Mouse (Mus musculus) midbrain, embryonic 13.5 days (tissue): ENCODE data around the gene Ptov1. TPM values are rescaled to one million over a fixed set of nuclear protein-coding genes. Genes with fewer than 3 reads are reported as not detected.

Experiments used
- ATAC-seq: fragments of 200-750 bp; cut with Nextera tagmentation; 2 replicates; pipeline ENCODE4 v1.8.0; 2017; ENCODE audit warnings: mild to moderate bottlenecking, moderate TSS enrichment, moderate library complexity
- H3K27ac ChIP-seq: fragments of 300-500 bp; sonication (generic); 2 replicates; pipeline ENCODE4 v1.5.1; 2015; ENCODE audit warnings: inconsistent platforms, mild to moderate bottlenecking, moderate library complexity
- H3K27me3 ChIP-seq: fragments of 300-500 bp; sonication (generic); 2 replicates; pipeline ENCODE4 v1.6.1; 2015; ENCODE audit warnings: mild to moderate bottlenecking, inconsistent platforms
- H3K36me3 ChIP-seq: fragments of 300-500 bp; sonication (generic); 2 replicates; pipeline ENCODE4 v1.6.1; 2015; ENCODE audit warnings: mild to moderate bottlenecking, inconsistent platforms
- H3K4me1 ChIP-seq: fragments of 300-500 bp; sonication (generic); replicated peaks from 2 replicates; pipeline ENCODE4 v1.6.1; 2015; ENCODE audit warnings: inconsistent platforms
- H3K4me2 ChIP-seq: fragments of 300-500 bp; sonication (generic); replicated peaks from 2 replicates; pipeline ENCODE4 v1.6.1; 2015; ENCODE audit warnings: moderate library complexity, mild to moderate bottlenecking, inconsistent platforms
- H3K4me3 ChIP-seq: fragments of 300-500 bp; sonication (generic); replicated peaks from 2 replicates; pipeline ENCODE4 v1.5.1; 2015; ENCODE audit warnings: mild to moderate bottlenecking, inconsistent platforms
- H3K9ac ChIP-seq: fragments of 300-500 bp; sonication (generic); replicated peaks from 2 replicates; pipeline ENCODE4 v1.6.1; 2015; ENCODE audit warnings: mild to moderate bottlenecking, inconsistent platforms
- H3K9me3 ChIP-seq: fragments of 300-500 bp; sonication (generic); 2 replicates; pipeline ENCODE4 v1.6.1; 2016; ENCODE audit warnings: mild to moderate bottlenecking, inconsistent platforms
- WGBS: fragments of 180-500 bp; shearing (Covaris S2); methylation state at CpG from one replicate; pipeline ENCODE4 v1.1.7; 2015; 5-methylcytosine and 5-hydroxymethylcytosine counted together
- polyA plus RNA-seq: library from polyadenylated mRNA; unstranded; fragments of >200 nt; fragmentation: Nextera tagmentation; extraction: Ambion mirVana; gene quantifications from 2 replicates; pipeline ENCODE4 v1.2.1, GENCODE M21; 2015

Ptov1 gene
- polyA plus RNA-seq, 1 experiment from 2014 or later: 584 TPM

GRCm38 (mm10) chr7:44864595-44865542 is 4.7 kb downstream of the Ptov1 start:
- peak overlapping the region; percentile 96; the same call in 1 of the 2 replicates for H3K4me2 ChIP-seq
- 0 out of 2 replicates have a peak overlapping the region, but pooled peaks have one; percentile 44 for H3K27ac ChIP-seq
- H3K36me3 ChIP-seq: peaks cover 64% of the 10 kb centered on the region
- H3K4me1 ChIP-seq: peaks cover 56% of the 10 kb centered on the region
- no peak for ATAC-seq
- H3K9ac ChIP-seq: 0 out of 2 replicates have a peak overlapping the region, but pooled peaks have one; percentile 16
- no peak overlapping the region for H3K4me3 ChIP-seq
- H3K27me3 ChIP-seq: no peaks in the 10 kb centered on the region
- WGBS: 84% methylated on average over 24 of the region's 24 CpGs
- H3K9me3 ChIP-seq: no peaks in the 10 kb centered on the region

- Histone ChIP-seq H3K4me3 (no peak overlapping the region; the same call in 1 of the 2 replicates), H3K4me2 (no peak overlapping the region), H3K9ac (no peak overlapping the region), H3K36me3 (peaks cover 67% of the 10 kb centered on the region), H3K9me3 (no peaks in the 10 kb centered on the region), H3K4me1 (peaks cover 60% of the 10 kb centered on the region), H3K27ac (no peak overlapping the region), H3K27me3 (no peaks in the 10 kb centered on the region)
- ATAC-seq: no peak
- WGBS: 86% methylated on average over 11 of the region's 11 CpGs
These were observed 5.5 kb downstream of the Ptov1 start for GRCm38 (mm10) chr7:44863982-44864494.

- no peak for ATAC-seq
- Histone ChIP-seq H3K4me3 (no peak overlapping the region), H3K27ac (no peak overlapping the region), H3K9me3 (no peaks in the 10 kb centered on the region), H3K36me3 (peaks cover 67% of the 10 kb centered on the region), H3K27me3 (no peaks in the 10 kb centered on the region), H3K9ac (no peak overlapping the region), H3K4me1 (peaks cover 63% of the 10 kb centered on the region), H3K4me2 (no peak overlapping the region)
- 90% methylated on average over 14 of the region's 14 CpGs for WGBS
These were observed 6.4 kb downstream of the Ptov1 start for GRCm38 (mm10) chr7:44863210-44863609.

GRCm38 (mm10) chr7:44862434-44862833 is 7.2 kb downstream of the Ptov1 start:
- ATAC-seq: no peak
- no peak overlapping the region for H3K9ac ChIP-seq
- WGBS: 83% methylated on average over 8 of the region's 8 CpGs
- no peaks in the 10 kb centered on the region for H3K27me3 ChIP-seq
- no peak overlapping the region for H3K4me2 ChIP-seq
- H3K4me1 ChIP-seq: peaks cover 63% of the 10 kb centered on the region
- no peak overlapping the region for H3K4me3 ChIP-seq
- no peak overlapping the region for H3K27ac ChIP-seq
- peaks cover 67% of the 10 kb centered on the region for H3K36me3 ChIP-seq
- H3K9me3 ChIP-seq: no peaks in the 10 kb centered on the region

- WGBS: 80% methylated on average over 14 of the region's 14 CpGs
- no peaks in the 10 kb centered on the region for H3K27me3 ChIP-seq
- H3K4me3 ChIP-seq: no peak overlapping the region
- no peak overlapping the region for H3K9ac ChIP-seq
- H3K27ac ChIP-seq: peak overlapping the region; percentile 51; the same call in 1 of the 2 replicates
- no peak for ATAC-seq
- H3K9me3 ChIP-seq: no peaks in the 10 kb centered on the region
- no peak overlapping the region for H3K4me2 ChIP-seq
- H3K4me1 ChIP-seq: peaks cover 57% of the 10 kb centered on the region
- H3K36me3 ChIP-seq: peaks cover 61% of the 10 kb centered on the region
These were observed 8.2 kb downstream of the Ptov1 start for GRCm38 (mm10) chr7:44861429-44861816.

- no peak overlapping the region for H3K4me2 ChIP-seq
- H3K9ac ChIP-seq: no peak overlapping the region
- H3K27ac ChIP-seq: peak overlapping the region; percentile 51
- H3K9me3 ChIP-seq: no peaks in the 10 kb centered on the region
- WGBS: 54% methylated on average over 22 of the region's 22 CpGs
- no peaks in the 10 kb centered on the region for H3K27me3 ChIP-seq
- H3K36me3 ChIP-seq: peaks cover 55% of the 10 kb centered on the region
- peak; percentile 55 for ATAC-seq
- peak overlapping the region; percentile 4; the same call in 1 of the 2 replicates for H3K4me3 ChIP-seq
- H3K4me1 ChIP-seq: peaks cover 57% of the 10 kb centered on the region
These were observed 8.8 kb downstream of the Ptov1 start for GRCm38 (mm10) chr7:44860576-44861428.

- Histone ChIP-seq H3K4me2 (no peak overlapping the region), H3K9ac (no peak overlapping the region), H3K36me3 (peaks cover 46% of the 10 kb centered on the region), H3K9me3 (no peaks in the 10 kb centered on the region), H3K27me3 (no peaks in the 10 kb centered on the region), H3K4me3 (no peak overlapping the region), H3K27ac (no peak overlapping the region), H3K4me1 (peaks cover 57% of the 10 kb centered on the region)
- WGBS: 90% methylated on average over 11 of the region's 11 CpGs
- no peak for ATAC-seq
These were observed 9.7 kb downstream of the Ptov1 start for GRCm38 (mm10) chr7:44859896-44860295.

- Histone ChIP-seq H3K9me3 (no peaks in the 10 kb centered on the region), H3K36me3 (peaks cover 30% of the 10 kb centered on the region), H3K27me3 (no peaks in the 10 kb centered on the region), H3K27ac (peak overlapping the region; percentile 93; the same call in 1 of the 2 replicates), H3K4me3 (peak overlapping the region; percentile 69), H3K4me1 (peaks cover 70% of the 10 kb centered on the region), H3K4me2 (peak overlapping the region; percentile 97), H3K9ac (peak overlapping the region; percentile 83)
- 26% methylated on average over 8 of the region's 8 CpGs for WGBS
- no peak for ATAC-seq
These were observed 11.7 kb downstream of the Ptov1 start for GRCm38 (mm10) chr7:44857905-44858304.

GRCm38 (mm10) chr7:44857042-44857552 is 12.5 kb downstream of the Ptov1 start, which contains the start of gene Pnkp:
TSS of gene Pnkp (plus strand) at chr7:44857139.
- H3K4me2 ChIP-seq: peak within 1 kb of the TSS; percentile 97
- no peaks in the 10 kb centered on the region for H3K9me3 ChIP-seq
- under 1% methylated on average over 32 of the region's 32 CpGs for WGBS
- ATAC-seq: peak; percentile 37
- H3K36me3 ChIP-seq: peaks cover 29% of the 10 kb centered on the region
- H3K27me3 ChIP-seq: no peaks in the 10 kb centered on the region
- peak within 1 kb of the TSS; percentile 83 for H3K9ac ChIP-seq
- H3K4me1 ChIP-seq: peaks cover 74% of the 10 kb centered on the region
- peak within 1 kb of the TSS; percentile 69 for H3K4me3 ChIP-seq
- H3K27ac ChIP-seq: peak within 1 kb of the TSS; percentile 93

GRCm38 (mm10) chr7:44856265-44856916 is 13.2 kb downstream of the Ptov1 start:
- Histone ChIP-seq H3K36me3 (peaks cover 27% of the 10 kb centered on the region), H3K4me3 (peak overlapping the region; percentile 69), H3K4me1 (peaks cover 78% of the 10 kb centered on the region), H3K9me3 (no peaks in the 10 kb centered on the region), H3K27ac (peak overlapping the region; percentile 93), H3K4me2 (peak overlapping the region; percentile 97), H3K27me3 (no peaks in the 10 kb centered on the region), H3K9ac (peak overlapping the region; percentile 83; the same call in 1 of the 2 replicates)
- ATAC-seq: no peak
- WGBS: 69% methylated on average over 9 of the region's 9 CpGs

GRCm38 (mm10) chr7:44855036-44855435 is 14.6 kb downstream of the Ptov1 start:
- Histone ChIP-seq H3K27me3 (no peaks in the 10 kb centered on the region), H3K4me3 (peak overlapping the region; percentile 46), H3K36me3 (peaks cover 21% of the 10 kb centered on the region), H3K4me2 (peak overlapping the region; percentile 81), H3K9me3 (no peaks in the 10 kb centered on the region), H3K4me1 (peaks cover 77% of the 10 kb centered on the region), H3K27ac (peak overlapping the region; percentile 89), H3K9ac (peak overlapping the region; percentile 76)
- no peak for ATAC-seq
- WGBS: 41% methylated on average over 10 of the region's 10 CpGs
